Mouse (Mus musculus) C2C12 (cell line): ENCODE measurements around the gene Icam2.

Experiments used
- CEBPB ChIP-seq: IDR thresholded peaks from one replicate; pipeline ENCODE4 v1.6.1; 2011; ENCODE audit warnings: low read depth, mild to moderate bottlenecking, control low read depth, moderate library complexity
- CTCF ChIP-seq: IDR thresholded peaks from one replicate; pipeline ENCODE4 v1.5.1; 2011; ENCODE audit not compliant: control insufficient read depth, insufficient read depth, insufficient read length
- MAX ChIP-seq: IDR thresholded peaks from one replicate; pipeline ENCODE4 v1.6.1; 2011; ENCODE audit warnings: mild to moderate bottlenecking, control low read depth
- MYOD1 ChIP-seq: IDR thresholded peaks from one replicate; pipeline ENCODE4 v1.6.1; 2011; ENCODE audit warnings: low read depth; ENCODE audit not compliant: control insufficient read depth, insufficient read length
- MYOG ChIP-seq: IDR thresholded peaks from one replicate; pipeline ENCODE4 v1.6.1; 2011; ENCODE audit not compliant: control insufficient read depth, insufficient read length; ENCODE audit errors: extremely low read depth
- USF1 ChIP-seq: IDR thresholded peaks from one replicate; pipeline ENCODE4 v1.6.1; 2011; ENCODE audit warnings: low read depth, mild to moderate bottlenecking, control low read depth, moderate library complexity

GRCm38 (mm10) chr11:106329128-106329527, 58.7 kb downstream of the Icam2 start:
- TF ChIP-seq CTCF (no peak), MYOD1 (no peak), MAX (no peak), MYOG (no peak), USF1 (no peak), CEBPB (no peak)
